Mouse (Mus musculus): Measurements from ENCODE around the gene Trim21. TPM values are rescaled to one million over a fixed set of nuclear protein-coding genes. Genes with fewer than 3 reads are reported as not detected.

The Trim21 gene
- total RNA-seq, 4 experiments from 2014 or later = 5.1 to 8.2 (median 6.2) TPM

DNA sequence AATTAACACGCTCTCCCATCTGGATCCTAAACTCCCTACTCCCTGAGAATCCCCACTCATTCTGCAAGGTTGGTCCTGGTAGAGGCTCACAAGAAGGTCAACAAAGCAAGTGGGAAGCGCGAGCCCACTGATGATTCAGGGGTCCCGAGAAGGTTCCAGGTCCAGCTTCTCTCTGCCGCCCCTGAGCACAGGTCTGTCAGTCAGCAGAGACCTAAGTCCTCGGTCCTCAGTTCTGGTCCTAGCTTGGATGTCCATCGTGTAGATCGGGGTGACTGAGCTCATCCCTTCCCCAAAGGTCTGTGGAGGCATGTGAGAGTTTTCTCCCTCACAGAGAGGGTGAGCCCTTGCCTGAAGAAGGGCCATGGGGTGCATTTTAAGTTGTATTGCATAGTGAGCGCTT is 57.2 kb downstream of the Trim21 start:
- DNase-seq (ENCODE audit: low spot score) = no peak

Other genes starting within 250 kb of the Trim21 start
- gene Rrm1, start 123.8 kb downstream of the Trim21 start, total RNA-seq (2022) = 10 to 100 TPM in 3 of 4 experiments, 1 to 10 TPM in 1; 8.8 to 13.1 (median 10.9) TPM
- not detected for gene Olfr543, start 83.8 kb downstream of the Trim21 start, total RNA-seq (2022)
- gene Olfr544, start 77.2 kb downstream of the Trim21 start, total RNA-seq (2022) = not detected
- not detected for gene Olfr545, start 65.9 kb downstream of the Trim21 start, total RNA-seq (2022)
- gene Olfr547, start 30.7 kb downstream of the Trim21 start, total RNA-seq (2022) = not detected
- not detected for gene Olfr548-ps1, start 24.6 kb downstream of the Trim21 start, total RNA-seq (2022)
- gene Olfr549, start 15.6 kb downstream of the Trim21 start, total RNA-seq (2022) = not detected
- under 1 TPM in 3 of 4 experiments, not detected in 1; 0.26 to 0.41 (median 0.27) TPM for gene Olfr550, start 6.0 kb upstream of the Trim21 start, total RNA-seq (2022)
- not detected for gene Olfr551, start 26.4 kb upstream of the Trim21 start, total RNA-seq (2022)
- under 1 TPM; 0.11 to 0.20 (median 0.14) TPM for gene Olfr552, start 32.3 kb upstream of the Trim21 start, total RNA-seq (2022)
- gene Olfr553, start 52.7 kb upstream of the Trim21 start, total RNA-seq (2022) = not detected
- gene Olfr554, start 72.9 kb upstream of the Trim21 start, total RNA-seq (2022) = not detected
- gene Olfr555, start 93.3 kb upstream of the Trim21 start, total RNA-seq (2022) = not detected
- gene Olfr556, start 99.4 kb upstream of the Trim21 start, total RNA-seq (2022) = not detected
- gene Trim68, start 121.8 kb upstream of the Trim21 start, total RNA-seq (2022) = 10 to 100 TPM in 2 of 4 experiments, 1 to 10 TPM in 2; 7.1 to 12.6 (median 10.1) TPM
- gene Olfr557, start 130.4 kb upstream of the Trim21 start, total RNA-seq (2022) = not detected
- gene Olfr558, start 136.7 kb upstream of the Trim21 start, total RNA-seq (2022) = 1 to 10 TPM; 1.7 to 2.8 (median 2.0) TPM
- not detected for gene Olfr33, start 153.6 kb upstream of the Trim21 start, total RNA-seq (2022)
- gene Olfr559, start 162.0 kb upstream of the Trim21 start, total RNA-seq (2022) = not detected
- gene Olfr560, start 193.9 kb upstream of the Trim21 start, total RNA-seq (2022) = under 1 TPM in 1 of 4 experiments, not detected in 3; 0.16 TPM
- under 1 TPM; 0.23 to 0.41 (median 0.30) TPM for gene Olfr78, start 194.0 kb upstream of the Trim21 start, total RNA-seq (2022)
- gene Olfr561, start 205.7 kb upstream of the Trim21 start, total RNA-seq (2022) = not detected
- gene Olfr564, start 238.0 kb upstream of the Trim21 start, total RNA-seq (2022) = not detected

Measured in heart, adult 8-10 months (tissue).